Mouse (Mus musculus) C2C12 (cell line): ENCODE measurements around the gene Adi1. TPM values are rescaled to one million over a fixed set of nuclear protein-coding genes. Genes with fewer than 3 reads are reported as not detected.
A peak's percentile ranks its signal among the peaks of the same experiment; 100 is the strongest.

ENCODE experiments used
- H3K27me3 ChIP-seq: one replicate; pipeline ENCODE4 v1.6.1; 2011; ENCODE audit not compliant: control insufficient read depth, insufficient read depth, insufficient read length
- H3K36me3 ChIP-seq: one replicate; pipeline ENCODE4 v1.6.1; 2011; ENCODE audit not compliant: control insufficient read depth, insufficient read depth
- H3K4me3 ChIP-seq: one replicate; pipeline ENCODE4 v1.5.1; 2011; ENCODE audit warnings: mild to moderate bottlenecking, control low read depth; ENCODE audit not compliant: poor library complexity, insufficient read depth, severe bottlenecking
- H3K79me2 ChIP-seq: one replicate; pipeline ENCODE4 v1.6.1; 2011; ENCODE audit not compliant: control insufficient read depth, insufficient read depth
- H3K79me3 ChIP-seq: one replicate; pipeline ENCODE4 v1.6.1; 2011; ENCODE audit warnings: low read depth, control low read depth
- H3ac ChIP-seq: one replicate; pipeline ENCODE3; 2011; ENCODE audit warnings: low read depth; ENCODE audit not compliant: control insufficient read depth, insufficient read length
- CEBPB ChIP-seq: IDR thresholded peaks from one replicate; pipeline ENCODE4 v1.6.1; 2011; ENCODE audit warnings: low read depth, mild to moderate bottlenecking, control low read depth, moderate library complexity
- CTCF ChIP-seq: IDR thresholded peaks from one replicate; pipeline ENCODE4 v1.5.1; 2011; ENCODE audit not compliant: control insufficient read depth, insufficient read depth, insufficient read length
- FOSL1 ChIP-seq: IDR thresholded peaks from one replicate; pipeline ENCODE4 v1.8.0; 2011; ENCODE audit warnings: mild to moderate bottlenecking, low read length; ENCODE audit not compliant: poor library complexity, insufficient read depth, severe bottlenecking
- MAX ChIP-seq: IDR thresholded peaks from one replicate; pipeline ENCODE4 v1.6.1; 2011; ENCODE audit warnings: mild to moderate bottlenecking, control low read depth
- MYOD1 ChIP-seq: IDR thresholded peaks from one replicate; pipeline ENCODE4 v1.6.1; 2011; ENCODE audit warnings: low read depth; ENCODE audit not compliant: control insufficient read depth, insufficient read length
- MYOG ChIP-seq: IDR thresholded peaks from one replicate; pipeline ENCODE4 v1.6.1; 2011; ENCODE audit not compliant: control insufficient read depth, insufficient read length; ENCODE audit errors: extremely low read depth
- USF1 ChIP-seq: IDR thresholded peaks from one replicate; pipeline ENCODE4 v1.6.1; 2011; ENCODE audit warnings: low read depth, mild to moderate bottlenecking, control low read depth, moderate library complexity
- polyA plus RNA-seq: library from polyadenylated mRNA; unstranded; fragments of >200 nt; fragmentation: generic; extraction: Trizol; gene quantifications from one replicate; pipeline ENCODE4 v1.2.1, GENCODE M21; 2012; ENCODE audit warnings: missing spikeins

Adi1 gene
- polyA plus RNA-seq, 1 experiment = 13.3 TPM

GRCm38 (mm10) chr12:28635535-28636476 lies 39.2 kb upstream of the Adi1 start, which contains the start of gene Rps7:
Gene Rps7 (minus strand): TSS chr12:28635953.
- peak within 1 kb of the TSS; percentile 98 for H3ac ChIP-seq
- peaks cover 37% of the 10 kb centered on the region for H3K79me3 ChIP-seq
- H3K27me3 ChIP-seq = no peaks in the 10 kb centered on the region
- H3K36me3 ChIP-seq = peaks cover 43% of the 10 kb centered on the region
- peak within 1 kb of the TSS; percentile 61 for H3K4me3 ChIP-seq
- peaks cover 49% of the 10 kb centered on the region for H3K79me2 ChIP-seq
- TF ChIP-seq FOSL1 (no peak), USF1 (no peak), MYOG (no peak), CTCF (no peak), MYOD1 (no peak), CEBPB (no peak), MAX (peak; percentile 70)

GRCm38 (mm10) chr12:28636543-28636942 lies 38.5 kb upstream of the Adi1 start:
- no peak for TF ChIP-seq USF1
- no peak for TF ChIP-seq MAX
- no peak for TF ChIP-seq CTCF
- no peak for TF ChIP-seq FOSL1
- no peak for TF ChIP-seq MYOD1
- TF ChIP-seq CEBPB = no peak
- no peak for TF ChIP-seq MYOG
- Histone ChIP-seq H3K79me2 (peaks cover 42% of the 10 kb centered on the region), H3K36me3 (peaks cover 36% of the 10 kb centered on the region), H3ac (no peak overlapping the region), H3K4me3 (peak overlapping the region; percentile 61), H3K27me3 (no peaks in the 10 kb centered on the region), H3K79me3 (peaks cover 37% of the 10 kb centered on the region)

DNA sequence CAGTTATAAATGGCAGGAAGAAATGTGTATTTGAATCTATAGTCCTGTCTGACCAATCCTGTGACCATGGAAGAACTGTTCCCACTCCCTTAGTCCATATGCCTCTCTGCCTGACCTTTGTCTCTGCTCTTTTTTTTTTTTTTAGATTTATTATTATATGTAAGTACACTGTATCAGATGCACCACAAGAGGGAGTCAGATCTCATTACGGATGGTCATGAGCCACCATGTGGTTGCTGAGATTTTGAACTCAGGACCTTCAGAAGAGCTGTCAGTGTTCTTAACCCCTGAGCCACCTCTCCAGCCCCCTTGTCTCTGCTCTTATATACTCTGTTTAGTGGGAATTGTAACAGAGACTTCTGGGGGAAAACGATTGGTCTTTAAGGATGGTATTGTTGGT lies 36.3 kb upstream of the Adi1 start:
- H3K4me3 ChIP-seq = no peak overlapping the region
- H3ac ChIP-seq = no peak overlapping the region
- peaks cover 13% of the 10 kb centered on the region for H3K36me3 ChIP-seq
- peaks cover 19% of the 10 kb centered on the region for H3K79me2 ChIP-seq
- TF ChIP-seq MAX = no peak
- TF ChIP-seq MYOD1 = no peak
- peaks cover 17% of the 10 kb centered on the region for H3K79me3 ChIP-seq
- no peaks in the 10 kb centered on the region for H3K27me3 ChIP-seq

- H3K4me3 ChIP-seq = peak within 1 kb of the TSS; percentile 83
- peaks cover 5% of the 10 kb centered on the region for H3K27me3 ChIP-seq
- TF ChIP-seq CTCF (no peak), MAX (peak; percentile 47)
- peaks cover 22% of the 10 kb centered on the region for H3K36me3 ChIP-seq
- H3K79me2 ChIP-seq = peaks cover 28% of the 10 kb centered on the region
- peaks cover 12% of the 10 kb centered on the region for H3K79me3 ChIP-seq
- peak within 1 kb of the TSS; percentile 94 for H3ac ChIP-seq
These were observed 25.6 kb upstream of the Adi1 start, which contains the start of gene Rnaseh1 for GRCm38 (mm10) chr12:28649141-28650110. Gene Rnaseh1 (plus strand): TSS chr12:28649602.

DNA sequence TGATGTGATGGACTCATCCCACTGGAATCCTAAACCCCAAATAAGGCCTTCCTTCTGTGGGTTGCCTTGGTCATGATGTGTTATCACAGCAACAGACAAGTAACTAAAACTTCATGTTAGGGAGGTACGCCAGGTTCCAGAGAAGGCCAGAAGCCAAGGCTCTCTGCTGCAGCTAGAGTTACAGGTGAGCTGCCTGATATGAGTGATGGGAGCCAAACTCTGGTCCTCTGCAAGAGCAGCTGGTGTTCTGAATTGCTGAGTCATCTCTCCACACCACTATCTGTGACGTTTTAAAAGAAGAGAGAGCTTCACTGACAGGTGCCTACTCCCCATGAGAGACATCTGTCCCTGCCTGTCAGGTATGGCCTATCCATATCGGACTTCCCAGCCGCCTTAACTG lies 12.4 kb upstream of the Adi1 start:
- H3ac ChIP-seq = no peak overlapping the region
- TF ChIP-seq MAX (no peak), MYOD1 (no peak), USF1 (no peak), CEBPB (no peak), CTCF (no peak), FOSL1 (no peak), MYOG (no peak)
- no peaks in the 10 kb centered on the region for H3K79me2 ChIP-seq
- no peaks in the 10 kb centered on the region for H3K27me3 ChIP-seq
- peaks cover 19% of the 10 kb centered on the region for H3K36me3 ChIP-seq
- no peaks in the 10 kb centered on the region for H3K79me3 ChIP-seq
- no peak overlapping the region for H3K4me3 ChIP-seq
